Mouse (Mus musculus) erythroblast, embryonic 14.5 days (primary cell): ENCODE measurements around the gene Slc43a2.

ENCODE experiments used
- GATA1 ChIP-seq: IDR thresholded peaks from 2 replicates; pipeline ENCODE4 v1.6.1; 2012; ENCODE audit warnings: low read length, inconsistent platforms, mixed read lengths
- TAL1 ChIP-seq: IDR thresholded peaks from 3 replicates; pipeline ENCODE4 v1.6.1; 2012; ENCODE audit warnings: low read length, inconsistent platforms, mixed read lengths

GRCm38 (mm10) chr11:75526943-75527342 lies 4.6 kb upstream of the Slc43a2 start:
- TF ChIP-seq GATA1 (no peak), TAL1 (no peak)
